Mouse (Mus musculus) MEL (cell line): ENCODE data around the gene Usp39. TPM values are rescaled to one million over a fixed set of nuclear protein-coding genes. Genes with fewer than 3 reads are reported as not detected.

ENCODE experiments used
- DNase-seq: peaks from one replicate; pipeline ENCODE4 v3.0.0; 2011; ENCODE audit warnings: low read depth, low spot score
- H3K27ac ChIP-seq: 2 replicates; pipeline ENCODE4 v1.5.1; 2012; ENCODE audit warnings: low read depth, mild to moderate bottlenecking, control low read depth, low read length, moderate library complexity; ENCODE audit not compliant: control insufficient read depth
- H3K27me3 ChIP-seq, 2 experiments: fragments of 150-350 bp in 1 of 2; sonication (generic) in 1 of 2; 2 replicates each; pipeline ENCODE4 v1.6.1; 2012; ENCODE audit warnings: low read length in 2 of 2, mild to moderate bottlenecking in 2 of 2, improper control_type of control experiment in 1 of 2, moderate library complexity in 1 of 2; ENCODE audit not compliant: insufficient read depth in 2 of 2, control insufficient read depth in 1 of 2
- H3K36me3 ChIP-seq, 2 experiments: 2 replicates each; pipeline ENCODE4 v1.6.1; 2012 to 2014; ENCODE audit warnings: low read length in 2 of 2, improper control_type of control experiment in 1 of 2, inconsistent platforms in 1 of 2, mild to moderate bottlenecking in 1 of 2; ENCODE audit not compliant: insufficient read depth in 2 of 2, control insufficient read depth in 1 of 2
- H3K4me1 ChIP-seq, 2 experiments: fragments of 150-350 bp in 1 of 2; sonication (generic) in 1 of 2; 2 replicates each; pipeline ENCODE4 v1.6.1; 2012; ENCODE audit warnings: low read length in 2 of 2, improper control_type of control experiment in 1 of 2, mild to moderate bottlenecking in 1 of 2; ENCODE audit not compliant: insufficient read depth in 2 of 2, control insufficient read depth in 1 of 2
- H3K4me3 ChIP-seq, 2 experiments: fragments of 150-350 bp in 1 of 2; sonication (generic) in 1 of 2; 2 replicates each; pipeline ENCODE4 v1.5.1; 2012; ENCODE audit warnings: low read depth in 2 of 2, low read length in 2 of 2, mild to moderate bottlenecking in 2 of 2, moderate library complexity in 2 of 2, control low read depth in 1 of 2, improper control_type of control experiment in 1 of 2; ENCODE audit not compliant: control insufficient read depth in 1 of 2, insufficient read depth in 1 of 2
- H3K79me2 ChIP-seq: 2 replicates; pipeline ENCODE4 v1.6.1; 2012; ENCODE audit warnings: mild to moderate bottlenecking, low read length, moderate library complexity; ENCODE audit not compliant: control insufficient read depth, poor library complexity, insufficient read depth
- H3K9ac ChIP-seq: 2 replicates; pipeline ENCODE4 v1.6.1; 2012; ENCODE audit warnings: low read depth, mild to moderate bottlenecking, control low read depth, low read length, moderate library complexity; ENCODE audit not compliant: control insufficient read depth, poor library complexity, severe bottlenecking
- H3K9me3 ChIP-seq: fragments of 150-350 bp; sonication (generic); replicated peaks from 2 replicates; pipeline ENCODE4 v1.6.1; 2012; ENCODE audit warnings: mild to moderate bottlenecking, low read length, improper control_type of control experiment, moderate library complexity; ENCODE audit not compliant: insufficient read depth
- CTCF ChIP-seq, 3 experiments: IDR thresholded peaks in 2 of 3; conservative IDR thresholded peaks in 1 of 3; 2 replicates each; pipeline ENCODE4 v1.5.1; 2011 to 2012; ENCODE audit warnings: low read length in 3 of 3, low read depth in 2 of 3, mild to moderate bottlenecking in 2 of 3, improper control_type of control experiment in 1 of 3, inconsistent platforms in 1 of 3, mixed read lengths in 1 of 3, moderate library complexity in 1 of 3; ENCODE audit not compliant: control insufficient read depth in 1 of 3, insufficient read depth in 1 of 3, poor library complexity in 1 of 3, severe bottlenecking in 1 of 3
- ELF1 ChIP-seq: IDR thresholded peaks from 2 replicates; pipeline ENCODE4 v1.6.1; 2014; ENCODE audit warnings: low read depth, mild to moderate bottlenecking, inconsistent platforms, low read length, improper control_type of control experiment, moderate library complexity
- ETS1 ChIP-seq: IDR thresholded peaks from 2 replicates; pipeline ENCODE4 v1.6.1; 2012; ENCODE audit warnings: low read depth, mild to moderate bottlenecking, inconsistent platforms, low read length, improper control_type of control experiment, moderate library complexity
- MAFK ChIP-seq: IDR thresholded peaks from 2 replicates; pipeline ENCODE4 v1.6.1; 2011; ENCODE audit warnings: low read depth, mild to moderate bottlenecking, low read length, improper control_type of control experiment, borderline replicate concordance
- MEF2A ChIP-seq: IDR thresholded peaks from 2 replicates; pipeline ENCODE4 v1.6.1; 2014; ENCODE audit warnings: low read depth, mild to moderate bottlenecking, inconsistent platforms, low read length, improper control_type of control experiment; ENCODE audit not compliant: poor library complexity, insufficient replicate concordance, severe bottlenecking; ENCODE audit errors: extremely low read depth
- MYB ChIP-seq: IDR thresholded peaks from 2 replicates; pipeline ENCODE4 v1.6.1; 2011; ENCODE audit warnings: mild to moderate bottlenecking, low read depth, low read length, improper control_type of control experiment
- NRF1 ChIP-seq: IDR thresholded peaks from 2 replicates; pipeline ENCODE4 v1.6.1; 2014; ENCODE audit warnings: low read depth, mild to moderate bottlenecking, inconsistent platforms, low read length, improper control_type of control experiment, moderate library complexity; ENCODE audit not compliant: poor library complexity, insufficient read depth, severe bottlenecking
- POLR2A ChIP-seq, 2 experiments: IDR thresholded peaks; 2 replicates each; pipeline ENCODE4 v1.6.1; 2011 to 2012; ENCODE audit warnings: low read length in 2 of 2, mild to moderate bottlenecking in 2 of 2, control low read depth in 1 of 2, improper control_type of control experiment in 1 of 2, low read depth in 1 of 2, moderate library complexity in 1 of 2; ENCODE audit not compliant: control insufficient read depth in 1 of 2, insufficient read depth in 1 of 2, poor library complexity in 1 of 2
- RAD21 ChIP-seq: IDR thresholded peaks from 2 replicates; pipeline ENCODE4 v1.6.1; 2011; ENCODE audit warnings: mild to moderate bottlenecking, low read depth, low read length, improper control_type of control experiment
- SMC3 ChIP-seq: IDR thresholded peaks from 2 replicates; pipeline ENCODE4 v1.6.1; 2011; ENCODE audit warnings: low read depth, low read length, improper control_type of control experiment
- TAL1 ChIP-seq: IDR thresholded peaks from 2 replicates; pipeline ENCODE4 v1.6.1; 2012; ENCODE audit warnings: mild to moderate bottlenecking, inconsistent platforms, low read length, moderate library complexity, mixed read lengths
- TCF12 ChIP-seq: IDR thresholded peaks from 2 replicates; pipeline ENCODE4 v1.6.1; 2014; ENCODE audit warnings: low read depth, mild to moderate bottlenecking, inconsistent platforms, low read length, improper control_type of control experiment, moderate library complexity
- ZC3H11A ChIP-seq: IDR thresholded peaks from 2 replicates; pipeline ENCODE4 v1.6.1; 2012; ENCODE audit warnings: low read depth, mild to moderate bottlenecking, inconsistent platforms, low read length, improper control_type of control experiment
- ZKSCAN1 ChIP-seq: IDR thresholded peaks from 2 replicates; pipeline ENCODE4 v1.6.1; 2012; ENCODE audit warnings: low read depth, mild to moderate bottlenecking, inconsistent platforms, low read length, improper control_type of control experiment, moderate library complexity
- polyA plus RNA-seq, 2 experiments: library from polyadenylated mRNA; stranded (reverse) in 1 of 2; unstranded in 1 of 2; fragments of >175 nt in 1 of 2; fragments of >200 nt in 1 of 2; gene quantifications; 2 replicates each; pipeline versions ENCODE4 v1.2.1 to v1.2.4; 2012; ENCODE audit warnings: low replicate concordance in 2 of 2, low read depth in 1 of 2; ENCODE audit not compliant: insufficient read length in 2 of 2, insufficient read depth in 1 of 2, missing spikeins in 1 of 2
- total RNA-seq: library from RNA; depleted of rRNA; stranded (reverse); fragments of 300-350 nt; gene quantifications from 2 replicates; pipeline ENCODE4 v1.2.3, GENCODE M21; 2012

Gene Usp39
- total and polyA plus RNA-seq, 3 experiments = 103 to 106 TPM; not detected in 1

- TF ChIP-seq NRF1 = no peak
- TF ChIP-seq RAD21 = peak; percentile 27
- TF ChIP-seq MAFK = no peak
- TF ChIP-seq MEF2A = no peak
- TF ChIP-seq ELF1 = no peak
- TF ChIP-seq ZC3H11A = no peak
- TF ChIP-seq MYB = no peak
- TF ChIP-seq TCF12 = no peak
- peak; percentile 19 to 49 (median 32); a peak in 4 of 6 replicates for TF ChIP-seq CTCF (IDR thresholded peaks at IDR 0.05 in 2 of 3, conservative IDR thresholded peaks at IDR 0.05 in 1 of 3; ENCODE audit: control insufficient read depth in 1 of 3, insufficient read depth in 1 of 3, low read depth in 2 of 3, low read length in 3 of 3, poor library complexity in 1 of 3, severe bottlenecking in 1 of 3)
- TF ChIP-seq POLR2A (IDR thresholded peaks at IDR 0.05; ENCODE audit: control insufficient read depth in 1 of 2, insufficient read depth in 1 of 2, low read depth in 1 of 2, low read length in 2 of 2, poor library complexity in 1 of 2) = no peak
- TF ChIP-seq ETS1 = no peak
- peak; percentile 31; the same call in 1 of the 2 replicates for TF ChIP-seq SMC3
- Histone ChIP-seq H3K36me3 (peaks cover 0 to 37% of the 10 kb centered on the region in 2 experiments; a peak in 2 of 4 replicates), H3K27me3 (no peaks in the 10 kb centered on the region), H3K9ac (no peak overlapping the region), H3K4me1 (no peaks in the 10 kb centered on the region), H3K9me3 (no peaks in the 10 kb centered on the region), H3K27ac (no peak overlapping the region), H3K79me2 (no peaks in the 10 kb centered on the region), H3K4me3 (no peak overlapping the region)
- peak; percentile 42 for DNase-seq
These were observed 18.7 kb downstream of the Usp39 start for GRCm38 (mm10) chr6:72326274-72326673.

- no peak overlapping the region for H3K27ac ChIP-seq
- peak; percentile 28; the same call in 1 of the 2 replicates for TF ChIP-seq TAL1
- TF ChIP-seq ZKSCAN1 = no peak
- DNase-seq = peak; percentile 37
- H3K27me3 ChIP-seq = no peaks in the 10 kb centered on the region
- H3K79me2 ChIP-seq = no peaks in the 10 kb centered on the region
- no peaks in the 10 kb centered on the region for H3K4me1 ChIP-seq
- H3K36me3 ChIP-seq = peaks cover 0 to 45% of the 10 kb centered on the region in 2 experiments; a peak in 2 of 4 replicates
- no peak overlapping the region for H3K4me3 ChIP-seq
- no peaks in the 10 kb centered on the region for H3K9me3 ChIP-seq
- H3K9ac ChIP-seq = no peak overlapping the region
These were observed 21.0 kb downstream of the Usp39 start for GRCm38 (mm10) chr6:72323786-72324508.
